Mouse (Mus musculus): ENCODE measurements around the gene Tmem120a.

Gene Tmem120a

DNA sequence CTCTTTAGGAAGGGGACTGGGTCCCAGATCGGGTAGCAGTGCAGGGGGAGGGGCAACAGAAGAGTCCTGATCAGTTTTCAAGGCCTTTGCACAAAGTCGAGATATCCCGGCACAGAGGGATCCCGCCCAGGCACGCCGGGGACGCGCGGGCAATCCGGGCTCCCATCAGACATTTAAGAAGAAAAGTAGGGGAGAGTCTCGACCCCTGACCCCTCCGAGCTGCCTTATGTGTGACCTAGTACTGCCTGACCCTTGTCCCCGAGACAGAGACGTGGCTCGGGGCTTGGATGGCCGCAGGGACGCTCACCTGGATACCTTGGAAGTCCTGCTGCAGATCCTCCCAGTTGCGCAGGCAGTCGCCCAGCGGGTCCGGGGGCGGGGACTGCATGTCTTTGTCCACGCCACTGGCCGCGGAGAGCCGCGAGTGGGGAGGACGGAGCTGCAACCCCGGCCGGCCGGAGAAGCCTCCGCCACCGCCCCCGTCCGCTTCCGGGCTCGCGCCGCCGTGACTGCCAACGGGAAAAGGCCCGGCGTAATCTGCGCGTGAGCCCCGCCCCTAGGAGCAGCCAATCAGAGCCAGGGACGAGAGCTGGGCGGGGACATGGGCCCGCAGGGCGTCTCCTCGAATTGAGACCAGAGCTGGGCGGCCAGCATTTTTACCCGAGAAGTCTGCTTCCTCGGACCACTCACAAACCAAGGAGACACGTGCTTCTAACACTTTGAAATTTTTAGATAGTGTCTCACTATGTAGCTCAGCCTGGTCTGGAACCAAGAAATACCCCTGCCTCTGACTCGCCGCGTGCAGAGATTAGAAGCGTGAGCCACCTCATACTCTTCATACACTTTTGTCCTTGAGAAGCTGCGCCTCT lies at the start of gene Tmem120a:
TSS of gene Tmem120a (minus strand) at position 708 of the 869 bp plus-strand sequence.
- DNase-seq (ENCODE audit: low read depth) = peak; percentile 91

DNA sequence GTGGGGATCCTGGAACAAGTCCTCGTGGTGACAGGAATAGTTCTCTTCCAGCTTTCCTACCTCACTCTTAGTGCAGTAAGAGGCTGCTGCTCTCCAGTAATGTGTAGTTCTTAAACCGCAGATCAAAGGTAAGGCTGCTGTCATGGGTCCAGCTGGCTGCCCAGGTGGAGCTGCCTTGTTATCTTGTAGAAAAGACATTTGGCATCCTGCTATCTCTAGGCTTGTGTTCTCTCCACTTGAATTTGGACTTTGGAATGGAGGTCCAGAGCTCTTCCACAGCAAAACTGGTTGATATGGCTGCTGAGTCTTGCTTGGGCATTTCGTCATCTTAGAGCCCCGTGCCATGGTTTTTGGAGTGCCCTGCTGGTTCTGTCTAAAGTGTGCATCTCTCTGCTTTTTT lies 38.7 kb upstream of the Tmem120a start:
- no peak for DNase-seq (ENCODE audit: low read depth)

DNA sequence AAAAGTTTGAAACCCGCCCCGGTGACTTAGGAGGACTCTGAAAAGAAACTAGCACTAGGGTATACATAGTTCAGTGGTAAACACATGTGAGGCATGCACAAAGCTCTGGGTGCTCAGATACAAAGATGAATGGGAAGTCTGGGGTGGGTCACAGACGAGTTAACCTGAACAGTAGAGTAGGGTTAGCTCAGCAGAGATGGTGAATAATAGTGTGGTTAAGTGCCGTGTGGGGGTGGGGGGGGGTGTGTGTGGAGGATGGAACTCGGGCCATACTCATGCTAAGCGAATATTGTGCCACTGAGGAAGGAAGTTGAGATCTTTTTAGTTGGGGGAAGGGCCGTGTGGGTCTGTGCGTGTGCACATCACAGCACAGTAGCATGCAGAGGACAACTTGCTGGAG lies 36.1 kb upstream of the Tmem120a start:
- peak; percentile 70 for DNase-seq (ENCODE audit: low read depth)

DNA sequence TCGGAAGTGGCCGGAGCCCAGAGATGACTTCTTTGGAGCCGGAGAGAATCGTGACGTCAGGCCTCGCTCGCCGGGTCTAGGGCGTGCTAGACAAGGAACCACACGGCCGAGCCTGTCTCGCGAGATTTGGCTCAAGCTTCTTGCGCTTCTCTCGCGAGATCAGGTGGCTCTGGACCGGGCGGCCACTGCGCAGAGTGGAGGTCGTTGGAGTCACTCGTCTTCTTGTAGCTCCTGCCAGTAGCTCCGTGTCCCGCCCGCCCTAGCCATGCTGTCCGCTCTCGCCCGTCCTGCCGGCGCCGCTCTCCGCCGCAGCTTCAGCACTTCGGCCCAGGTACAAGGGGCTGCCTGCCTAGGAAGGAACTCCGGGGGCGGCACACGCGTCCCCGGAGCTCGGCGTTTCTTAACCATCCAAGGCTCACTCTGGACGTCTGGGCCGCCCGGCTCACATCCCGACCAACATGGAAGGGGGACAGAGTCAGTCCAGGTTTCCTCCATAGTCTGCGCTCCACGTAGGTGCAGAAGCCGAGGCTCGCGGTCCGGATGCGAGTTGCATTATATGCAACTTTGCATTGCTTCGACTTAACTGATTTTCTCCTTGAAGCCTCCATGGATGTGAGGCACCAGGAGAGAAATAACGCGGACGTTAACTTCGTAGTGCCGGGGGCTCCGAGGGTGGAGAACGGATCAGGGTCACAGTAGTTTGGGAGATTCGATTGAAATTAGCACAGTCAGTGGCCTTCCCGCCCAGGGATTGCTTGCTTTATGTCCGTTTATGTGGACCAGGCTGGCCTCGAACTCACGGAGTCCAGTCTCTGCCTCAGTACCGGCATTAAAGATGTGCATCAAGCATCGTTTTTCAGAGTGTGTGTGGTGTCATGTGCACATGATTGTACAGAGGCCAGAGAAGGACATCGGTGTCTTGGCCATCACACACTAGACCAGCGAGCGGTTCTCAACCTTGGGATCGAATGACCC lies 34.5 kb upstream of the Tmem120a start, which contains the start of gene Mdh2:
TSS of gene Mdh2 (plus strand) at position 10 of the 975 bp plus-strand sequence.
- peak; percentile 100 for DNase-seq (ENCODE audit: low read depth)

DNA sequence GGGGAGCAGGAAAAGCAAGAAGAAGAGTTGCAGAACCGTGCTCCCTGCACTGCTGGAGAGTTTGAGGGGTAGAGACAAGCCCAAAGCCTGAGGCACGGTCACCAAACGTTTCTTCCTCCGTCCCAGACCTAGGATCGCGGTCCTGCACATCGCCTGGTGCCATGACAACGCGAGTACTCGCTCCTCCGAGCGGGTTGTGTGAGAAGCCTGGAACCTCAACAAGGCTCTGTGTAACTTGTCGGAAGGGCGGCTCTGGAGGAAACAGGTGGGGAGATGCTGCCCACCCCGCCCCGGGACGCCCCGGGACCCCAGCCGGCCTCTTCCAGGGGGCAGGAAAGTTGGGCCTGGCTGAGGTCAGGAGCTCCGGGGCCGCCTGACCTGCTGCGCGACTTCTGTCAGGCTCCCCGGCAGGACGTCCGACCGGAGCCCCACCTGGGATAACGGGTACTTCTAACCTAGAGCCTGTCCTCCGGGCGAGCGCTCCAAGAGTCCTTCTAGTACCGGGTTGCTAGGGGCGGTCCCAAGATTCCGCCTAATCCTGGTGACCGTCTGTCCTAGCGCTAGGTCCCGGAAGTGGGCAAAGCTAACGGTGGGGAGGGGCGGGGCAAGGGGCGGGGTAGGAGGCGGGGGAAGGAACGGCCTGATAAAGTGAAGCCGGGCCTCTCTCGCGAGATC lies 33.7 kb upstream of the Tmem120a start, which contains the start of gene Styxl1:
TSS of gene Styxl1 (minus strand) at position 590 of the 675 bp plus-strand sequence.
- peak; percentile 60 for DNase-seq (ENCODE audit: low read depth)

DNA sequence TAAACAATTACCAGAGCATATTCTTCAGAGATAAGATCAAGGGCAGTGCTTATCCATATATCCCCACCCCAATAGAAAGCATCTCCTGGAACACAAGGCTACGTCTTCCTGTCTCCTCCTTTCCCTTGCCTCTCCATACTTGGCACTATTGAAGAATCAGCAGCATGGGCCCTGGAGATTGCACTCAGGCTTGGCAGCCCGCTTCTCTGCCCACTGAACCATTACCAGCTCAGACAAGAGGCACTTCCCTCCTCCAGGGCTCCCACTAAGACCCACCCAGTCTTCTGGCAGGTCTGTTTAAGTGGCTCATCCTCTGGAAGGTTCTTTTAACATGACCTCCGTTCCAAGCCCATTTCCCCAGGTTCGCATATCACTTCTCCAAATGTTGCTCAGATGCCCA lies 32.3 kb upstream of the Tmem120a start:
- no peak for DNase-seq (ENCODE audit: low read depth)

DNA sequence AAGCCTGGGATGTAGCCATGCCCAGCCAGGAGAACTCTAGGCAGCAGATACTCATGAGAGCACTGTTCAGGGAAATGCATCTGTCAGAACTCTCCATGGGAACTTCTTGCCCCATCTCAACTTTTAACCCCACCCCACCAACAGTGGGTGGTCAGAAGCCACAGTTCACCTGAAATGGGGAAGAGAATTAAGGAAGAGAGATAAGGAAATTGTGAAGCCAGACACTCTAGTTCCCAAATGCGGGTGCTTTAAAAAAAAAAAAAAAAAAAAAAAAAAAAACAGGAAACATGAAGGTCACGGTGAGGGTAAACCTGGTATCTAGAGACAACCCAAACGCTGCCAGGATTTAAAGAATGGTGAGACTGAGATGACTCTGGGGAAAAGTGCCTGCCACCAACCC lies 28.3 kb upstream of the Tmem120a start:
- DNase-seq (ENCODE audit: low read depth) = peak; percentile 23

DNA sequence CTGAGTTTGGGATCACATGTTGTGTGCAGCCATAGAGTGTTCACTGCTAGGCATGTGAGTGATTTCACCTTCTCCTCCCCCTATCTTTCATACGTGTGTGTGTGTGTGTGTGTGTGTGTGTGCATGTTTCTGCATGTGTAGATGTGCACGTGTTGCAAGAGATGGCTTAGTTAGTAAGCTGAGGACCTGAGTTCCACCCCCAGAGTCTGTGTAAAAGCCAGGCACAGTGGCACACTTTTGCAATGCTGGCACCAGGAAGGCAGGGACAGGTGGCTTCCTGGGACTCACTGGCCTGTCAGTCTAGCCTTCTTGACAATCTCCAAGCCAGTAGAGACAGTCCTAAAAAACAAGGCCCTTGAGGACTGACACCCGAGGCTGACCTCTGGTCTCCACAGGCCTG lies 20.7 kb upstream of the Tmem120a start:
- DNase-seq (ENCODE audit: low read depth) = no peak

DNA sequence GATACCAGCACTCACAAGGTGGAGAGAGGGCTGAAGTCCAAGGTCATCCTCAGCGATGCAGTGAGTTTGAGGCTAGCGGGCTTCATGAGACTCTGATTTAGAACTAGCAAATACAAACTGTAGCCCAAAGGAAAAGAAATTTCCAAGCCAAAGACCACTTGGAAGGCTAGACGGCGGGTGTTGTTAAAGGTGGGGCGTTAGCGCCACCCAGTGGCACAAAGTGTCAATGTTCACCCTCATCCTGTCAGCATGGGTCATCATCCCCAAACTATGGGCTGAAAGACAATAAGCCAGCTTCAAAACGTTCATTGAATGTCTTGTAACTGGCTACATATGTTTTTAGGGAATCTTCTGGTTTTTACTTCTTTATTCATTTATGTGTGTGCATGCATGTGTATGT lies 19.3 kb upstream of the Tmem120a start:
- DNase-seq (ENCODE audit: low read depth) = peak; percentile 79

DNA sequence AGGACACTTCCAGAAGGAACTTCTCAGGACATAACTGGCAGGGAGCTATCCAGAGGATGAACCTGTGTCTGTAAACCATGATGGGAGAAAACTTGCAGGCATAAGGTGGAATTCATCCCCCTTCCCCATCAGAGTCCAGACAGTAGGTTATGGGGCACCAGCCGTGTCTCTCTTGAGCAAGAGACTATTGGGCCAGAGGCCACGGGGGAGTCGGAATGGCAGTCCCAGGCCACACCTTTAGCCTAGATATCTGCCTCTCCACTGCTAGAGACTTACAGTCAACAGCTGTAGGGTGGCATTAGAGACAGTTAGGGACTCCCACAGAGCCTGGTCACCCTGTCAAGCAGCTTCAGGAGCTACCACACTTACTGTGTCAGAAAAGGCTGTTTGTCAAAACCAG lies 17.6 kb upstream of the Tmem120a start:
- no peak for DNase-seq (ENCODE audit: low read depth)

DNA sequence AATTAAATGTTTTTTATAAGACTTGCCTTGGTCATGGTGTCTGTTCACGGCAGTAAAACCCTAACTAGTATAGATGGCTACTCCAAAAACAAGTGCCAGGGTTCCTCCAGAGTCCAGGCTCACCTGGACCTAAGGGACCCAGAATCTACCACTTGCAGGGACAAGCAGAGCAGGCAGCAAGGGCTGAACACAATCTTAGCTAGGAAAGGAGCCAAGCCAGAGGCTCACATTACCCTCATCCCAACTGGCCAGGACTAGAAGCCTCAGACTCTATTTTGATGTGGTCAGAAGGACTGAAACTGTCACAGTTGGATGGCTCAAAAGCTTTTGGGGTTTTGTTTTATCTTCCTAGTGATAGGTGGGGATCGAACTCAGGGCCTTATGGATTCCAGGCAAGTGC lies 7.3 kb upstream of the Tmem120a start:
- DNase-seq (ENCODE audit: low read depth) = no peak

DNA sequence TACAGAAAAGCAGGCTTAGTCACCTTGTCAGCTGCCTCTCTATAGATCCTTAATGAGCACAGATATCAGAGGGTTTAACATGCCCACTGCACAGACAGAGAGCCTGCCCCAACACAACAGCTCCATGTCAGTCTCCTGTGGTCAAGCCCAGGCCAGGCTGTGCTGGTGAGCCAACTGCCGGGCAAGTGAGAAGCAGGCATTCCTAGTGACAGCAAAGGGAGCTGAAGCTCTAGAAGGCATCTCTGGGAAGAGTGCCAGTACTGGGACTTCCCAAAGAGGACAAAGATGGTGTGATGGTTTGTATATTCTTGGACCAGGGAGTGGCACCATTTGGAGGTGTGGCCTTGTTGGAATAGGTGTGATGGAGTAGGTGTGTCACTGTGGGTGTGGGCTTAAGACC lies 6.8 kb upstream of the Tmem120a start:
- no peak for DNase-seq (ENCODE audit: low read depth)

DNA sequence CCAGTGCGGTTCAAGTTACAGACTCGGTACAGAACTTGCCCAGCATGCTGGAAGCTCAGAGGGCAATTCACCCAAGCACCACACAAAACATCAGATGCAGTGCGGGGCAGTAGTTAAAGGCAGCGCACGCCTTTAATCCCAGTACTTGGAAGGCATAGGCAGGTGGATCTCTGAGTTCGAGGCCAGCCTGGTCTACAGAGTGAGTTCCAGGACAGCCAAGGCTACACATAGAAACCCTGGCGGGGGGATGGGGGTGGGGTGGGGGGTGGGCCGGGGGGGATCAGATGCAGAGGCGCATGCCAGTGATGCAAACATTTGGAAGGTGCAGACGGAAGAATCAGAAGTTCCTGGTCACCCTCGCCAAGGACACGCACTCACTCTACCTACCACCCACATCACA lies 494 bp upstream of the Tmem120a start:
- DNase-seq (ENCODE audit: low read depth) = no peak

DNA sequence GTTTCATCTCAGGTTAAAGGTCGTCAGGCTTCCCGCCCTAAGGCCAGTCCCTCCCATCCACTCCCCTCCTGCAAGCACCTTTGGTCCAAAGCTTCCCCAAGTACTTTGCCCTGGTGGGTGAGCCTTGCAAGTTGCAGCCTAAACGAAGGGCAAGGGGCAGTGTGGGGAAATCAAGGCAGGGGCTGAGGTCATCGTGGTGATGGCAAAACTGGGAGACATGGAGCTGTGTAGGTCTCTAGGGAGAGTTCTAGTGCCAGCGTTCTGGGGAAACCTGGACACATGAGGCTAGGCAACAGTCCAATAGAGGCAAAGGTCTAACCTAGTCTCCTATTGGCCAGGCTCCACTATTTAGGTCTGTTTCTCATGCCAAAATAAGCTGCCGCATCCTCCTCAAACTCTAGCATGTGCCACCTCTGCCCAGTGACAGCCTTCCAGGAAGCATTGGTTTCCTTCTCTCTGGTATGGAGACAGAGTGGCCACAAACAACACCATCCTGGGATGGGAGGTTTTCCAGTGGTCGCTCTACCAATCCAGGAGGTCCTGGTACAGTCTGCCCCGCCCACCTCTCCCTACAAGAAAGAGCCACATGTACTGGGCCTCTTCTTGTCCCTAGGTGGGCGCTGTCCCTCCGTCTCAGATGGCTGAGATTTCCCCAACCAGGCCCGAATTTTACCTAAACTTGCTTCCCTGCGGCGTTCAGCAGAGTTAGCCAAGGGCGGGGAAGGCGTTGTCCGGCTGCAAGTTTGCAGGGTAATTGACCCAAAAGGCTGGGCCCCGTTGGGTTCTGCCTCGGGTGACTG lies 1.1 kb downstream of the Tmem120a start:
- peak; percentile 75 for DNase-seq (ENCODE audit: low read depth)

DNA sequence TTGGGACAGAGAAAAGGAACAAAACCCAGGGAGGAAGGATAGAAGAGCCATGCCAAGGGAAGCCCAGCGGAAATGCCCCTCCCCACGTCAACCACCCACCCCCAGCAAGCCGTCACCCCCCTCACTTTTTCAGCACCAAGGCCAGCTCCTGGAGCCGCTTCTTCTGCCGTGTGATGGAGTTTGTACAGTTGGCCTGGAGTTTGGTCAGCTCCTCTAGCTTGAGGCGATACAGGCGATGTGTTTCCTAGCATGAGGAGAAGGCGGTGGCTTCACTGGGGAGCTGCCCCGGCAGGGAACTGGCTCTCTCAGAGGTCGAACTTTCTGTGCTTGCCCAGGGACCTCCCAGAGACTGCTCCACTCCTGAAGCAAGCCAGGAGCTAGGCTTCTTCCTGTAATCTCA lies 2.1 kb downstream of the Tmem120a start:
- no peak for DNase-seq (ENCODE audit: low read depth)

DNA sequence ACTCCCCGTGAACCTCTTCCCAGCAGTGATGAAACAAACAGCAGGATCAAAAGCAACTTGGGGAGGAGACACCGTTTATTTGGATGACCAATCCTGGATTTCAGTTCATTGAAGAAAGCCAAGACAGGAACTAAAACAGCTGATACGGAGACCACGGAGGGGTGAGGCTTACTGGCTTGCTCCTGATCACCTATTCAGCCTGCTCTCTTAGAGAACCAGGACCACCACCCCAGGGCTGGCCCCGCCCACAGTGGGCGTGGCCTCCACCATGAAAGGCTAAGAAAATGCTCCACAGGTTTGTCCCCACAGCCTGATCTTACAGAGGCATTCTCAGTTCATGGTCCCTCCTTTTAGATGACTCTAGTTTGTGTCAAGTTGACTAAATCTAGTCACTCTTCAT lies 6.0 kb downstream of the Tmem120a start:
- no peak for DNase-seq (ENCODE audit: low read depth)

DNA sequence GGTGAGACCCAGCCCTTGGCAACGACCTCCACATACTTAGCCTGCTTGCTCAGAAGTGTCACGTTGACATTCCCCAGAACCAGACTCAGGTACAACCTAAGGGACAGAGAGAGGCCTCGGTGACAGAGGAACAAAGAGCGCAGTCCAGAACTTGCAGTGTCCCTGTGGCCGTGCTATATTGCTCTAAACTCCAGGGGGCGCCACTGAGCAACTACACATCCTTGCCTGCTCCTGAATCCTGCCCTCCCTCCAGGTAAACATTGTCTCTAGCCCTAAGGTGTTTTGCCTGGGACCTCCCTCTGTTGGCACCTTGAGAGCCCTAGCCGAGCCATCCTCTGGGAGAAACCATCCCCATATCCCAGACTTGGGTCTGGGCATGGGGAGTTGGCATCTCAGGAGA lies 7.1 kb downstream of the Tmem120a start:
- DNase-seq (ENCODE audit: low read depth) = no peak

DNA sequence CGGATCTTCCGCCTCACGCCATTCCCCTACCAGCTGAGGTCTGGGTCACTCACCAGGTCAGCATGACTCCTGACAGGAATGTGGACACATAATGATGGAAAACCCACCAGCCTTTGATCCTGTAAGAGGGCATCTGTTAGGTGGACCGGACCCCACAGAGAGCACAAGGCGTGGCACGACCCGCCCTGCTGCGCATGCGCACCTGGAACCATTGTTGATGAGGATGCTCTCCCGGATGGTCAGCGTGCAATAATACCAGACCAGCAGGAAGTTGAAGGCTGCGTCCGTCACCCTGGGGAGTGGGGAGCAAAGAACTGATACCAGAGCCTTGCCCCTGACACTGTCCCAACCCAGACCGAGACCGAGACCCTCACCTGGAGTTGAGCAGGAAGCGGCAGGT lies 7.7 kb downstream of the Tmem120a start:
- no peak for DNase-seq (ENCODE audit: low read depth)

DNA sequence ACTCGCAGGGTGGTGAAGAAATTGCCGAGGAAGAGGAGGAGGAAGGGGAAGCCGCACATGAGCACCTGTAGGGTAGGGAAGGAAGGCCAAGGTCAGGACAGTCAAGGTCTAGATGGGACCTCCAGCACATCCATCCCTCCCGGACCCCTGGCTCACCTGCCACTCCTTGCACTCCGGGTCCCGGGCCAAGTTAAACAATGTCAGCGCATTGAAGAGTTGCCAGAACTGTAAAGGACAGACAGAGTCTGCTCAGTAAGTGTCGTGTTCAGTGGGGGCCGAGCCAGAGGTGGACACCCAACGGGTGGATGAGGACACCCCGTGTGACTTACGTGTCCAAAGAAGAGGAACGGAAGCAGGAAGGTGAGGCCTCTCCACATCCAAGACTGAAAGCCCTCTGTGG lies 8.5 kb downstream of the Tmem120a start:
- no peak for DNase-seq (ENCODE audit: low read depth)

DNA sequence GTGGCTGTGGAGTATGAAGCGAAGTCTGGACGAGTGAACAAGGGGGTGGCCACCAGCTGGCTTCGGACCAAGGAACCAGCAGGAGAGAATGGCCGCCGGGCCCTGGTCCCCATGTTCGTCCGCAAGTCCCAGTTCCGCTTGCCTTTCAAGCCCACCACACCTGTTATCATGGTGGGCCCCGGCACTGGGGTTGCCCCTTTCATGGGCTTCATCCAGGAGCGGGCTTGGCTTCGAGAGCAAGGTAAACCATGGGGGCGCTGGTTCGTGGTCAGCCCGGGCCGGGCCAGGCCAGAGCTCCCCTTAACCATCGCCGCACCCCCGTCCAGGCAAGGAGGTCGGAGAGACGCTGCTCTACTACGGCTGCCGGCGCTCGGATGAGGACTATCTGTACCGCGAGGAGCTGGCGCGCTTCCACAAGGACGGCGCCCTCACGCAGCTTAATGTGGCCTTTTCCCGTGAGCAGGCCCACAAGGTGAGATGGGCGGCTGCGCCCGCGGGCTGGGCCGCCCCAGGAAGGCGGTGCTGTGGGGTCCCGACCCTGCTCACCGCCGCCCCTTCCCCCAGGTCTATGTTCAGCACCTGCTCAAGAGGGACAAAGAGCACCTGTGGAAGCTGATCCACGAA lies 10.1 kb downstream of the Tmem120a start:
- no peak for DNase-seq (ENCODE audit: low read depth)

DNA sequence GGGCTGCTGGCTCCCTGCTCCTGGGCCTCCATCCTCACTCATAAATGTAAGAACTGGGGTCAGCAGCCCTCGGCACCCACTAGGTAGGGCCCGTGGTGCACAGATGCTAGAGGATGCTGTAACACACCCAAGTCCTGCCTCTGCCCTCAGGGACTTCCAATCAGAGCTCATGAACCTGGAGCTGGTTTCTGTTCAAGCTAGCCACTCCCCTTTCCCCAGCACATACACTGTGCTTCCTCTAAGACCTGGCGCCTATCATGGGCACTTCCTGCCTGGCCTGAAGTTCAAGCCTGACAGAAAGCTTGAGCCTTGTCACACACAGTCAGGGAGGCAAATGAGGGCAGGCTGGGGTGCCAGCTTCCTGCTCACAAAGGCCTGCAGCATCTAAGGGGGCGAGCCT lies 11.2 kb downstream of the Tmem120a start:
- no peak for DNase-seq (ENCODE audit: low read depth)
